Mouse (Mus musculus): Measurements from ENCODE around the gene Cd300a. TPM values are rescaled to one million over a fixed set of nuclear protein-coding genes. Genes with fewer than 3 reads are reported as not detected.

Cd300a gene
- polyA plus RNA-seq, 1 experiment from 2014 or later = 1.5 TPM

GRCm38 (mm10) chr11:114934144-114934543 is 44.3 kb downstream of the Cd300a start, which contains the start of gene Cd300lb:
Gene Cd300lb (minus strand): TSS chr11:114934386.
- WGBS = 35% methylated on average over 6 of the region's 6 CpGs
- Histone ChIP-seq H3K4me2 (replicated peaks; ENCODE audit: low read depth) (no peak within 1 kb of the TSS), H3K27ac (replicated peaks) (no peak within 1 kb of the TSS), H3K27me3 (ENCODE audit: control insufficient read depth, insufficient read depth, low read length) (no peaks in the 10 kb centered on the region), H3K4me3 (ENCODE audit: low read depth, low read length) (no peak within 1 kb of the TSS), H3K9me3 (ENCODE audit: control insufficient read depth, low read length) (no peaks in the 10 kb centered on the region), H3K4me1 (replicated peaks; ENCODE audit: control insufficient read depth, insufficient read depth) (no peaks in the 10 kb centered on the region), H3K36me3 (ENCODE audit: control insufficient read depth, insufficient read depth, low read length) (no peaks in the 10 kb centered on the region), H3K9ac (ENCODE audit: low read length) (no peak within 1 kb of the TSS)
- TF ChIP-seq CTCF (IDR thresholded peaks at IDR 0.05; ENCODE audit: low read depth) = no peak
- TF ChIP-seq EP300 (optimal IDR thresholded peaks at IDR 0.05) = no peak
- ATAC-seq (ENCODE audit: low FRiP score, low TSS enrichment) (no peak), DNase-seq (ENCODE audit: low spot score) (no peak)

Other genes with a start within 250 kb of the Cd300a start
- 1,058 and 1,265 TPM in 2 replicates for gene Rpl38, start 221.5 kb upstream of the Cd300a start, polyA plus RNA-seq (2015; fragmentation: Nextera tagmentation; extraction: Ambion mirVana)
- gene Ttyh2, start 214.6 kb upstream of the Cd300a start, polyA plus RNA-seq (2015; fragmentation: Nextera tagmentation; extraction: Ambion mirVana) = 12.5 and 14.7 TPM in 2 replicates
- gene Dnaic2, start 162.6 kb upstream of the Cd300a start, polyA plus RNA-seq (2015; fragmentation: Nextera tagmentation; extraction: Ambion mirVana) = 0.35 and 0.36 TPM in 2 replicates
- 0.35 and 0.58 TPM in 2 replicates for gene Kif19a, start 124.7 kb upstream of the Cd300a start, polyA plus RNA-seq (2015; fragmentation: Nextera tagmentation; extraction: Ambion mirVana)
- 0.44 and 0.74 TPM in 2 replicates for gene Btbd17, start 94.1 kb upstream of the Cd300a start, polyA plus RNA-seq (2015; fragmentation: Nextera tagmentation; extraction: Ambion mirVana)
- 0.08 TPM in 1 of 2 replicates, not detected in the other for gene Gpr142, start 91.1 kb upstream of the Cd300a start, polyA plus RNA-seq (2015; fragmentation: Nextera tagmentation; extraction: Ambion mirVana)
- gene Gprc5c, start 38.9 kb upstream of the Cd300a start, polyA plus RNA-seq (2015; fragmentation: Nextera tagmentation; extraction: Ambion mirVana) = 10.8 and 11.2 TPM in 2 replicates
- gene Cd300lb, start 44.3 kb downstream of the Cd300a start, polyA plus RNA-seq (2015; fragmentation: Nextera tagmentation; extraction: Ambion mirVana) = 0.12 TPM in 2 replicates
- not detected in 2 replicates for gene Cd300c, start 79.1 kb downstream of the Cd300a start, polyA plus RNA-seq (2015; fragmentation: Nextera tagmentation; extraction: Ambion mirVana)
- gene Cd300ld, start 99.9 kb downstream of the Cd300a start, polyA plus RNA-seq (2015; fragmentation: Nextera tagmentation; extraction: Ambion mirVana) = 0.10 and 0.17 TPM in 2 replicates
- 3.2 and 4.1 TPM in 2 replicates for gene Cd300c2, start 111.8 kb downstream of the Cd300a start, polyA plus RNA-seq (2015; fragmentation: Nextera tagmentation; extraction: Ambion mirVana)
- not detected in 2 replicates for gene Cd300ld2, start 126.2 kb downstream of the Cd300a start, polyA plus RNA-seq (2015; fragmentation: Nextera tagmentation; extraction: Ambion mirVana)
- gene Cd300ld4, start 137.0 kb downstream of the Cd300a start, polyA plus RNA-seq (2015; fragmentation: Nextera tagmentation; extraction: Ambion mirVana) = not detected in 2 replicates
- not detected in 2 replicates for gene Cd300ld5, start 147.7 kb downstream of the Cd300a start, polyA plus RNA-seq (2015; fragmentation: Nextera tagmentation; extraction: Ambion mirVana)
- not detected in 2 replicates for gene Cd300ld3, start 158.4 kb downstream of the Cd300a start, polyA plus RNA-seq (2015; fragmentation: Nextera tagmentation; extraction: Ambion mirVana)
- 0.07 TPM in 1 of 2 replicates, not detected in the other for gene Cd300e, start 172.1 kb downstream of the Cd300a start, polyA plus RNA-seq (2015; fragmentation: Nextera tagmentation; extraction: Ambion mirVana)
- 1.7 TPM in 2 replicates for gene Rab37, start 201.4 kb downstream of the Cd300a start, polyA plus RNA-seq (2015; fragmentation: Nextera tagmentation; extraction: Ambion mirVana)
- gene Cd300lf, start 244.0 kb downstream of the Cd300a start, polyA plus RNA-seq (2015; fragmentation: Nextera tagmentation; extraction: Ambion mirVana) = 0.36 and 0.47 TPM in 2 replicates